Mouse (Mus musculus): ENCODE measurements at regions not wholly inside any gene's neighbourhood (a gene's known extent, or its start where the extent isn't known, plus 50 kb on each side); places are given as distances from the start of the nearest gene placed in this dataset.
A peak's percentile ranks its signal among the peaks of the same experiment; 100 is the strongest.

DNA sequence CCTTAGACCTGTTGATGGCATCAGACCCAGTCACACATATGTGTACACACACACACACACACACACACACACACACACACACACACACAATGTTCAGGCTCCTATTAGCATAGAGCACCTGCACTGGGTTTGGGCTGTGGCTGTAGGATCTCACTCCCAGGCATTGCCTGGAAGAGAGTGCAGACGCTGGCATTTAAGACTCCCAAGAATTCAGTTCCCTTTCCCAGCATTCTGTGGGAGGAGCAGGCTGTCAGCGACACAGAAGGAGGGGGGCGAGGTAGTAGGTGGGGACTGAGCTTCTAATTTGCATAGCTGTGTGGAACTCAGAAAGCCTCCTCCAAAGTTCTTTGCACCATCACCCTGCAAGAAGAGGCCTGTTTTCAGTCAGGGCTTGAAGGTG is 374.2 kb upstream of the Fam49b start:
- DNase-seq (ENCODE audit: low read depth, low spot score) = peak; percentile 9

DNA sequence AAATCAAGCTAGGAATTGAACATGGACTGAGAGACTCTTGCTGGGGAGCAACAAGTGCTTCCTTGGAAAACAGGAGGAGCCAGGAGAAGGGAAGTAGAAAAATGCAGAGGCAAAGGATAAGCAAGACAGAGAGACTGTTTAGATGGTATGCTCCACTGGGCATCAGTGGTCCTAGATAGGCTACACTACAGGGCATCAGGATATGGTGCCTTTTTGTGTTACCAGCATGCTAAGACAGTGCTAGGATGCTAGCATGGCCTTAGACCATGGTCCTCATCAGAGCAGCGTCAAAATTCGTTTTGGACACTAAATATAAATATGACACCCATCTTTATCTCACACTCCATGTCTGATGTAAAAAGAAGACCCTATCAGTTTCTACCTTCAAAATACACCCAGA is 374.6 kb upstream of the Fam49b start:
- no peak for DNase-seq (ENCODE audit: low read depth, low spot score)

DNA sequence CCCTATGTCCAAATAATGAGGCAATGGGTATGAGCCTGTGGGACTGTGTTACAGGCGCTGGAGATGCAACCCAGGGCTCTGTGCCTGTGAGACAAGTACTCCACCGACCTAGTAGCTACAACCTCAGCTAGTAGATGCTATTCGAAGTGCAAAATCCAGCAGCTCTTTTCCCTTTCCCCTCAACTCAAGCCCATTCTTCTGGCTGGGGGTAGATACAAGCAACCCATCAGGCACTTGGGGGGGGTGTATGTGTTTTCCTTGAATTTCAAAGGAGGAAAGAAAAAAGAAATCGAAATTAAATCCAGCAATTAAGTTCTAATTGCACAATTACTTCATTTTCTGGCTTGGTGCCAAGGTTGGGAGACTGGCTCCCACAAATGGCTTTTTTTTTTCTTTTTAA is 372.4 kb upstream of the Gm21798 start:
- DNase-seq (ENCODE audit: low read depth, low spot score) = no peak

DNA sequence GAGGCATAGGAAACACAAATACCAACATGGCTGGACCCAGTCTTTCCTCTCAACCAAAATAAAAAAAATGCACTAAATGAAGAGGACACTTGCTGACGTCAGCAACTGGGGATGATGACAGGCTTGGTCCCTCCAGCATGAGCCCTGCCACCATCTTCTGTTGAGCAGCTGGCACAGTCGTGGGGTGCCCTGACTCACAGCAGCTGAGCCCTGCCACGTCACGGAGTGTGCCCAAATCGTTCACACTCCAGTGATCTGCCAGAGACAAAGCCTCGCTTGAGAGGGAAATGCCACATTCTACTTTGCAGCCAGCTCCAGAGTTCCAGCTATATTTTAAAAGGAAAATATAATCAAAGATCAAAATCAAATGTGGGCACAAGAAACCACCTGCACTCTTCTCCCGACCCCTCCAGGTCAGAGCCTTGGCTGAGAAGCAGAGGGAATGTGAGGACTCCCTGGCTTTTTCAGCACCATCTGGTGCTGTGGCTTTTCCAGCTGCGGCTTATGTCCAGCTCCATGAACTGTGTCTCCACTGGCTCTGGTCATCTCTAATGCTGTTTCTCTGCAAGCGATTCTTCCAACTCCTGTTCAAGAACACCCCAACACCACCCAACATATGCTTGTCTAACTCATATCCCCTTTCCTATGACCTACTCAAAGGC is 371.0 kb upstream of the Gm21798 start:
- DNase-seq (ENCODE audit: low read depth, low spot score) = no peak

DNA sequence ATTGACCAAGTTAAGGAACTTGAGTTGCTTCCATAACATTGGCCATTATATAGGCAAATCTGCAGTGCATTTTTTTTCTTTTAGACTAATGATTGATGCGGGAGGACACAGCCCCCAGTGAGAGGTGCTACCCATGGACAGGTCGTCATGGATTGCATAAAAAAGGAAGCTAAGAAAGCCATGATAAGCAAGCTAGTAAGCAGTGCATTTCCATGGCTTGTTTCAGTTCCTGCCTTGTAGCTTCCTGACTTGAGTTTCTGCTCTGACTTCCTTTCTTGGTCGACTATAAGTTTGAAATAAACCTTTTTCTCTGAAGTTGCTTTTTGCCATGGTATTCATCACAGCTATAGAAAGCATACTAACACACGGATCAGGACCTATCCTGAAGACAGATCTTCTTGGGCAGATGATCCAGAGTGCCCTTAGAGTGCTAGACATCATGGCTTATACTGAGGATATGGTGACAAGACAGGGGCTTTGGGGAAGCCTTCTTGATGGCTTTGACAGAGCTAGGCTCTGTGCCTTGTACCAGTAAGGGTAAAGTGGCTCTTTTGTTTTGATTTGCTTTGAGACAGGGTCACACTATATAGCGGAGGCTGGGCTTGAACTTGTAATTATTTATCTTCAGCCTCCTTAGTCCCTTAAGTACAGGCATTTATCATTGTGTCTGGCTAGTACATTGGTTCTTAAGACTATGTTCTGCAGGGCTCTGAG is 370.1 kb upstream of the Gm21798 start:
- DNase-seq (ENCODE audit: low read depth, low spot score) = no peak

DNA sequence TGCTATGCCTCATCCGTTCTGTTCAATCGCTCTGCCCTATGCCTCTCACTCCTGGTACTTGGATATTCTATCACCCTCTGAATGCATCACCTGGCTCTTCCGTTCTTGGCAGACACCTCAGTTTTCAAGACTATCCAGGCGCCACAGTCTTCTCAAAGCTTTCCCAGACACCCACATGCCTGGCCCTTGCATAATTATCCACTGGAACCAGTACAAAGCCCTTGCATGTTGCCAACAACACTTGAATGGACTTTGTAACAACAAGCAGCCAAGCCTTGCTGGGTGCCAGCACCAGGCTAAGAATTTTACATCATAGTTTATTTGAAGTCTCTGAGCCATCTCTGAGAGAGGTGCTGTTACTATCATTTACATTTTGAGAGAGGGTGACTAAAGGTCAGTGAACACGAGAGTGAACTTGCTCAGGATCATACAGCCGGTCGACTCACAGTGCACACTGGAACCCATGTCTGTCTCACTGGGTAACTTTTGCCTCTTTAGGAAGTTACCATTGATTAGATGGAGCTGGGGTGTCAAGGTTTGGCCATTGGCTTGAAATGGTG is 368.8 kb upstream of the Gm21798 start:
- DNase-seq (ENCODE audit: low read depth, low spot score) = no peak

DNA sequence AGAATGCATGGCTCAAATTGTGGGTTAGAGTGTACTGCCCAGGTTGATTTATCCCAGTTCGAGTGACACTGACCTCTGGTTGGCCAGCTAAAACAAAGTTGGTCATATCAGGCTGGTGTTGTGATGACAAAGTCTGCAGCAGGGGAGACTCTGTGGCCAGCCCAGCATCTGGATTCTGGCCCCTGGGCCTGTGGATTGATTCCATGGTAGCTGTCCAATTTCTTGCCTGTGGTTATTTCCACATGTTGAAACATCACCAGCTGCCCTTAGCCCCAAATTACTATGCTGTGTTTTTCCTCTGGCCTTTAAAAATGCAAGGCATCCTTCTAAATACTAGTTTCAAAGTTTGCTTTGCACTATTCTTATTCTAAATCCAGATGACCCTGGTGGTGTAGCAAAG is 346.8 kb upstream of the Gm21798 start:
- DNase-seq (ENCODE audit: low read depth, low spot score) = no peak

DNA sequence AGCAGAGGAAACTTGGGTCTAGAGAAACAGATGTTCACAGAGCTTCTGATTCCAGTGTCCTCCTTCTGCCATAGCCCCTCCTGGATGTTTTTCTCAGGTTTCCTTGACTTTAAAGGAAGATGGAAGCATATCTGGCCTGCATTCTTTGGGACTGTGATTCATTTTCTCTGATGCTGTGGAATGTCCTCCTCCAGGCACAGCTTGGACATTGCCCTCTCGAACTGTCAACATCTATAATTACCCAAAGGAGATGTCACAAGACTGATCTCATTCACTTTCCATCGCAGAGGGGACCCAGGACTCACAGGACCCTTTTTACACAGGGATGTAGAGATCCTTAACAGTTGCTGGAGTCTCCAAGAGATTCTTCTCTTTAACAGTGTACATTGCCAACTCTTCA is 345.9 kb upstream of the Gm21798 start:
- no peak for DNase-seq (ENCODE audit: low read depth, low spot score)

DNA sequence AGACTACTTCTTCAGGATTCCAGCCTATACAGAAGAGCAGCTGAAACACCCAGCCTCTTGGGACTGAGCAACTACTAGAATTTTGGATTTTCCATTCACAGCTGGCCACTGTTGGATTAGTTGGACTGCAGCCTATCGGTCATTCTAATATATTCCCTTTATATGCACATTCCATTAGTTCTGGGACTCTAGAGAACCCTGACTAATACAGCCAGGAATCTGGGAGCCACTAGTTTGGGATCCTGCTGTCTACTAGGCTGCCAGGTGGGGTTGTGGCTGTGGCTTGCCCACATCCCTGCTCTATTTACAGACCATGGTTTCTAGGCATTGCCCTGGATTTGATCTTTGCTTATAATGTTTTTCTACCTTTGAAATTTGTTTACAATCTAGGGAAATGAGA is 343.3 kb upstream of the Gm21798 start:
- DNase-seq (ENCODE audit: low read depth, low spot score) = no peak

DNA sequence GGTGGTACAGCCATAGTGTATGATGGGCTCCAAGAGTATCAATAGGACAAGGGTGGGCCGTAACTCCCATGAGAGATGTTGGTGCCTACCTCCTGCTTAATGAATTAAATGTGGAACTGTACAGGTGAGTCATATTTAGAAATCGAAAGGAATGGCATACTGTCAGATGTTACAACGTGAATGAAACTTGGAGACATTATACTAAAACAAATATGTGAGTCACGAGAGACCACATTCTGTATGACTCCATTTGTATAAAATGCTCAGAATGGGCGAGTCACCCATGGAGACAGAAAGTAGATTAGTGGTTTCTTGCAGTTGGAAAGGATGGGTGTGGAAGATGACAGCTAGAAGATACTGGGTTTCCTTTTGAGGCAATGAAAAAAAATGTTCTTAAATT is 340.4 kb upstream of the Gm21798 start:
- no peak for DNase-seq (ENCODE audit: low read depth, low spot score)

DNA sequence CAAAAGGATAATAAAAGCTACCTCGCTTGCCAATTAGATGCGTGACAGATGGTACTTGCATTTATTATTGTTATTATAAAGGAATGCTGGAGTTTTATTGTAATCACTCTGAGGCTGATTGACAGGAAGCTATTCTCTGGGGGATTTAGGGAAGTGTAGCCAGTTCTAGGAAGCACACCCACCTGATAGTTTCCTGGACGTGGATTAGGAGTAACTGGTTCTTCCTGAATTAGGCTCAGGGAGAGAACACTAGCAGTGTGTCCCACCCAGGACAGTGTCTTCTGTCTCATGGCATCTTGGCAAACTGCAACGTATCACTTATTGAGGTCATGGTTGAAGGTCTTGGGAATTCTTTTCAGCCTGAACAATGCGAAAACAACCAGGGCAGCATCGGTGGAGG is 336.9 kb upstream of the Gm21798 start:
- DNase-seq (ENCODE audit: low read depth, low spot score) = no peak

DNA sequence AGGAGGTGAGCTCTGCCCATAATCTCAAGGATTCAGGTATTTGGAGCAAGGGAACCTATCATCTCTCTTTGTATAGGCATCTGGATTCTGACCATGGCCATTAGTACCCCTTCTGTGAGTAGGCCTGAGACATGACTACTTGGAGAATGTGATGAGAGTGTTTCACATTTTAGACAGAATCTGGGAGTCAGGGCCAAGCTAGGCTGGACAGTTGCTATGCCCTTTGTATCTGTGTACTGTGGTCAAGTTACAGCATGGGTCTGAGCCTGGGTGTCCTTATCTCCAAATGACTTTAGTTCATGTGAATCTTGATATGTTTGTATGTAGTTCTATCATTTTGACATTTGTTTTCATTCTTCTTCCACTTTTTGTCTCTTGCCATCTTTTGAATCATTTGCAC is 336.3 kb upstream of the Gm21798 start:
- DNase-seq (ENCODE audit: low read depth, low spot score) = no peak

DNA sequence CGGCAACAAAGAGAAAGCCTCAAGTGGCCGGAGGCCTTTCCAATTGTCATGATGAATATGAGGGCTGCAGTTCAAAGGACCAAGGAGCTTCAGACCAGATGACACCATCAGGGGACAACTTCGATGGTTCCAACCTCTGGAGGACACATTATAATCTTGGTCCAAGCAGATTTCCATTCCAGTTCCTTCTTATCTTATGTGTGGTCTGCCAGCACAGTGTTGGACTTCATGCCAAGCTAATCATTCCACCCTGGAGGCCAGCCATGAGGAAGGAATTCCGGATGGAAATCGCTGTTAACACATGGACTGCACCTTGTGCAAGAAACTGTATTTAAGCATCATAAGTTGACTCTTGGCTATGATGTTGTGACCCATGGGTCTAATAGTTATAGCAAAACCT is 334.5 kb upstream of the Gm21798 start:
- no peak for DNase-seq (ENCODE audit: low read depth, low spot score)

DNA sequence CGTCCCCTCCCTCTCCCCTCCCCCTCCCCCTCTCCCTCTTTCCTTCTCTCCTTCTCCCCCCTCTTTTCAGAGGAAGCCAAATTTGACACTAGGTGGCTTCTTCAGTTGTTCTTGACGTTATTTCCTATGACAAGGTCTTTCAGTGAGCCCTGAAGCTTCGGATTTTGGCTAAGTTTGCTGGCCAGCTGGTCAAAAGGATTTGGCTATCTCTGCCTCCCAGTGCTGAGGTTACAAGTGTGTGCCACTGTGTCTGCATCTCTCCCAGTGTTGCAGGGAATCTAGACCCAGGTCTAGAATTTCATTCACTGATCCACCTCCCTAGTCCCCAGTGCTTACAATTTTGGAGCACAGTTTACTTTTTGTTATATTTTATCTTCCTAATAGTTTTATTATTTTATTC is 329.7 kb upstream of the Gm21798 start:
- DNase-seq (ENCODE audit: low read depth, low spot score) = no peak

DNA sequence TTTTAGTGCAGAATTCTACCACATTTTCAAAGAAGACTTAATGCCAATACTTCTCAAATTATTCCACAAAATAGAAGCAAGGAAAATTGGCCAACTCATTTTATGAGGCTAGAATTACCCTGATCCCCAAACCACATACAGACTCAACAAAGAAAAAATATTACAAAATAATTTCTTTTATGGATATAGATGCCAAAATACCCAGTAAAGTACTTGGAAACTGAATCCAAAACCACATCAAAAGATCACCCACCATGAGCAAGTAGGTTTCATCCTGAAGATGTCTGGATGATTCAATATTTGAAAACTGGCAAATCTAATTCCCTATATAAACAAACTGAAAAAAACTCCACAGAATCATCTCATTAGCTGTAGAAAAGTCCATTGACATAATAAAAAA is 316.7 kb upstream of the Gm21798 start:
- DNase-seq (ENCODE audit: low read depth, low spot score) = no peak

DNA sequence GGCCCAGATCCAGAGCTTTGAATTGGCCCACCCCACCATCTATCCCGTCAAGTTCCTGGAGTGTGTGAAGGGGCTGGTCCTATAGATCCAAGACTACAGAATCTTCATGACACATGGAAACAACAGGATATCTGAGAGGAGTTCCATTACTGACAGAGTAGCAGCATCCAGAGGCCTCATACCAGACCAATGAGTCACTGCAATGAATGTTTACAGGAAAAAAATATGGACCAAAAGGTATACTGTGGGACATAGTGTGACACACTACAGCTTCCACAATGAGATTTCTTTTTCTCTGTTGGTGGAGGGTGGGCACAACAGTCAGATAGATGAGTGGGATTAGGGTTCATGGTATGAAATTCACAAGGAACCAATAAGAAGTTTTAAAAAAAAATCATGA is 316.0 kb upstream of the Gm21798 start:
- DNase-seq (ENCODE audit: low read depth, low spot score) = no peak

DNA sequence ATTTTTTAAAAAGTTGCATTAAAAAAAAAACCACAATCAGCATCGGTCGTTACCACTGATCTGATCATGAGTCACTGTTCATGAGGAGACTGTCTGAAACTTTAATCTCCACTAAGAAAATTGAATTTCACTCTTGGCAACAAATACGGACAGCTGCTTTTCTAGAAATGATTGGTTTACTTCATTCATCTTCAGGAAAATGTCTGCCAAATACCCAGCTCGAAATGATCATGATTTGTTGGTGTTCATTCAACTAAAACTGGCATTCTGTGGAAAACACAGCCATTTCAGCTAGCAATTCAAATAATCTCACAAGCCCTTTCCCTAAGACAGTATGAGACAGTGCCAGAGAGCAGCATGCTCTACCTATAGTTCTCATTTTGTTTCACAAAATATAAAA is 312.7 kb upstream of the Gm21798 start:
- no peak for DNase-seq (ENCODE audit: low read depth, low spot score)

DNA sequence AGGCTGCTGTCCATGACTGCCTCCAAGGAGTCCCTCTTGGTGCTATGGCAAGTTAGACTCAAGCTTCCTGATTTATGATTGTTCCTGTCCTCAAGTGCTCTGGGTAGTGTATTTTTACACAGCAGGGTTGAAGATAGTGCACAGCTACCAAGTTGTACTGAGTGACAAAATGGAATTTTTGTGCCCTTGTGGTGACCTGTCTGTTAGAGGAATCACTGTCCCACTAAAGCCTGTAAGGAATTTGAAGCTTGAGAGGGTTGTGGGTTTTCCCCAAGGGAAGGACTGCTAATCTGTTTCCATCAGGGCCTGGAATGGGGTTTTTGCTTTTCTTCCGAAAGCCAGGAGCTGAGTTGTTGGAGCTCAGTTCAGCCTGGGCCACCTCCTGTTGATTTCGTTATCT is 306.8 kb upstream of the Gm21798 start:
- no peak for DNase-seq (ENCODE audit: low read depth, low spot score)

DNA sequence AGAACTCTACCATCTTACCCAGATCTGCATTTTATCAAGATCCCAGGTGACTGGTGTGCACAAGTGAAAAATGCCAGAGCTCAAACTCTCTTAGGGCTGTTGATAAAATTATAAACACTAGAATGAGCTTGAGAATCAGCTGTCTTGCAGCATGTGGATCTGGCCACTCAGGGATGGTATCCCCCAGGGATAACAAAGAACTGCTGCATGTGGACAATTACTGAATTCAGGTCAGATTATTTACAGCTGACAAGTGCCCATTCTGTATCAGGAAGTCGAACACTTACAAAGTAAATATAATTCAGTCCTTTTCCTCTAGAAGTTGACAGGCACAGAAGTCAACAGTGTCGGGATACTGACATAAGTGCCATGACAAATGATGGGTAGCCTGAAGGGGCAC is 306.3 kb upstream of the Gm21798 start:
- DNase-seq (ENCODE audit: low read depth, low spot score) = no peak

DNA sequence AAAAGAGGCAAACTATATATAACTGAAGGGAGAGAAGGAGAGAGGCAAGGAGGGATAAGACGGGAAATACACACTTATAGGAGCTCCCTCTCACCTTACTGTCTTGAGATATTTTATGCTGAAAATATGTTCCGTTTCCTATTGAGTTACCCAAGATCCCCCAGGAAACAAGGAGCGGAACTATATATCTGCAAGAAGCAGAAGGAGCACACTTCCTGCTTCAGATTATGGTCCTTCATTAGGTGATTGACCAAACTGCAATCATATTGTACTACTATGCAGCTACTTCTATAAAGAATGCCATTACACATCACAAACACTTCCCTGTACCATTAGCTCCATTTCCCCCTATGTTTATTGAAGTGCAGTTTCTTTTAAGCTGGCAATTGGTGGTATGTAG is 304.9 kb upstream of the Gm21798 start:
- no peak for DNase-seq (ENCODE audit: low read depth, low spot score)

DNA sequence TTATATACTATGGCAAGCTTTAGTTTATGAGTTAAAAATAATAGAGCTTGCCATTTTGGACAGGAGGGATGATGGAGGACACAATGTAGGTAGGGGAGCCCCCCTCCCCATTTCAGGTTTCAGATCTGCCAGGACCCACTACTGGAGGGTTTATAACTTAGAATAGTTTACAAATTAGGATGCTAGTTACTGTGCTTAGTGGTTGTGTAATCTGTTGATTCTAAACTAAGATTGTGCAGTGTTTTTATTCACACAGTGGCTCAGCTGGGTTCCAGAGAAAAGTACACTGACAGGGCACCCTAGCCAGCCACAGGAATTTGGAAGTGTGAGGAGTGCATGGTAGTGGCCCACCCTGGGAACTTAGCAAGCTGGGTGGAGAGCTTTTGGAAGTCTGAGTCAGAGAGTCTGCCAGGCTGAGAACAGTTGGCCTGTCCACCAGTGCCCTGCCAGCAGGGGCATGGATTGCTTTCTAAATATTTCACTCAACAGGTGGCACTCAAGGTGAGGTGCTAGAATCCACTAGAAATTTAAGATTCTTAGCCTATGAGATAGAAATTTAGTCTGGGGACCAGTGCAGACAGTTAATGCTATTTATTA is 303.9 kb upstream of the Gm21798 start:
- DNase-seq (ENCODE audit: low read depth, low spot score) = no peak

DNA sequence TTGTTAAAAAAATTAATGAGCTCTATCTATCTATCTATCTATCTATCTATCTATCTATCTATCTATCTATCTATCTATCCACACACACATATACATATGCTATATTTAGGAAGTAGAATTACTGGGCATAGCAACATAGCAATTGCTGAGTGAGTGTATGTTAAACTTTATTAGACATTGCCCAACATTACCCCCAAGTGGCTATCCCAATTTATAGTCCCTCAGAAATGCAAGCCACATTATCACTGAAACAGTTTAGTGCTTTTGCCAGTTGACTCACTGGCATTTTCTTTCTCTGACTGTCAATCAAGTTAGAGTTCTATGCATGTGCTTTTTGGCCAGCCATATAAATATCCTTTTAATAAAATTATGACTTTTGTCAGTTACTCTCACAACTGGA is 302.3 kb upstream of the Gm21798 start:
- no peak for DNase-seq (ENCODE audit: low read depth, low spot score)

DNA sequence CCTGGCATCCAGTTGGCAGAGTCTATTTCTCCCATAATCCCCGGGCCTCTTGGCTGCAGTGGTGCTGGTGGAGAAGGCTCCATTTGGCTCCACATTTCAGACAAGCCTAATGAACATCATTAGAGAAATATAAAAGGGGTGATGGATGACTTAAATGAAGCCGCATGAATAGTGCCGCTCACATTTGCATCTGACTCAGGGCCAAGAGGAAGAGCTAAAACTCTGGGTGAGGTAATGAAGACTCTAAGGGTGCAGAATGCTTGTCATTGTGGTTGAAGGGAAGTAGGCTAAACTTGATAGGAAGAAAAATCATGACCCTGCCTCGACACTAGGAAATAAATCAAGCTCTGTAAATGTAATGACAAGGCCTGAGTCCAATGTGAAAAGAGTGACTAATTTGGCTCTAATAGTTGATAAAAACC is 298.3 kb upstream of the Gm21798 start:
- DNase-seq (ENCODE audit: low read depth, low spot score) = no peak

Data from embryo, embryonic 11.5 days (tissue).